Mouse (Mus musculus) G1E-ER4 (cell line): ENCODE results near the gene Kyat1. TPM values are rescaled to one million over a fixed set of nuclear protein-coding genes. Genes with fewer than 3 reads are reported as not detected.

ENCODE experiments used
- GATA1 ChIP-seq: IDR thresholded peaks from one replicate; pipeline ENCODE4 v1.8.0; 2012; ENCODE audit warnings: low read length, inconsistent platforms
- polyA plus RNA-seq: library from polyadenylated mRNA; stranded (reverse); fragments of >175 nt; gene quantifications from 2 replicates; pipeline ENCODE4 v1.2.3, GENCODE M21; 2012

Kyat1 gene
- 4.8 and 16.9 TPM in 2 replicates for polyA plus RNA-seq

DNA sequence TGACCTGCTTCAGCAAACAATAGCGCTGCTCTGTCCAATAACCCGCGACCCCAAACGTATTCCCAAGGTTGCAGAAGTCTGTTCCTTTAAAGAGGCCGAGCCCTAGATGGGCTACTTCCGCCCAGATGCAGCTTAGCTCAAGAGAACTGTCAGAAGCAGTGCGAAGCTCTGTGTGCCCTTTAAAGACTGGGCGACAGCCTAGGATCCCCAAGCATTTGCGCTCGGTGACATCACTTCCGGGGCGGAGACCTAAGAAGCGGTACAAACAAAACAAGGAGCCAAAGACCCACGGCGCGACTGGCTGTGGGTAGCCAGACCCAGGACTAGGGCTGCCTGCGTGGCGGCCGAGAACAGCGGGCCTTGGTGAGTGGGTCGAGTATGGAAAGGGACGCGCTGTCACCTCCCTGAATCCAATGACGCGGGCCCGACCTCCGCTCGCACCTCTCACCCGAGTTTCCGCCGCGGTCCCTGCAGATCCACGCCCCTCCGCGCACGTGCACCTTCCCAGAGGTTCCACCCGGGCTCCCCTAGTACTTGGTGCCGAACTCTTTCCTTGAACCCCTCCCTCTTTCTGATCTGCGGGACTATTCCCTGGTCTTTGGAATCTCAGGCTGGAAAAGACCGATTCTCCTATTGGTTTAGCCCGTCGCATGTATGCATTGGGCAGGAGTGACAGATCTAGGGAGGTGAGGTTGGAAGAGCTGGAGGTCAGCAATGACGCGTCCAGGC lies at the start of gene Kyat1:
TSS of gene Kyat1 (minus strand) at position 219 of the 729 bp plus-strand sequence.
- TF ChIP-seq GATA1 = no peak

DNA sequence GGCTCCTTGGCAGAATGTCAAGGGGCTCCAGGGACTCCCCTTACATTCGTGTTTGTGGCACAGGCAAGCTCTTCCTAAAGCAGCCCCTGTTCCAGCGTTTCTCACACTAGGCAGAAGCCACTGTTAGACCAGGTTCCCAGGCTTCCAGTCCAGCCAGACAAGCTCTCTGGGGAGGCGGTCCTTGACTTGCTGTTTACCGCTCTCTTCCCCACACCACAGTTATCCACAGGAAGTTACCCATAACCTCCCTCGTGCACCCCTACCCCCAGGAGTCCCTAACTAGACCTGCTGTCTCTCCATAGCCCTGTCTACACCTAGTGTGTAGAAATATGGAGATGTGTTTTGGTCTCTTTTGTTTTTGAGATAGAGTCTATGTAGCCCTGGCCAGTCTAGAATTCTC lies 48.2 kb upstream of the Kyat1 start:
- no peak for TF ChIP-seq GATA1

DNA sequence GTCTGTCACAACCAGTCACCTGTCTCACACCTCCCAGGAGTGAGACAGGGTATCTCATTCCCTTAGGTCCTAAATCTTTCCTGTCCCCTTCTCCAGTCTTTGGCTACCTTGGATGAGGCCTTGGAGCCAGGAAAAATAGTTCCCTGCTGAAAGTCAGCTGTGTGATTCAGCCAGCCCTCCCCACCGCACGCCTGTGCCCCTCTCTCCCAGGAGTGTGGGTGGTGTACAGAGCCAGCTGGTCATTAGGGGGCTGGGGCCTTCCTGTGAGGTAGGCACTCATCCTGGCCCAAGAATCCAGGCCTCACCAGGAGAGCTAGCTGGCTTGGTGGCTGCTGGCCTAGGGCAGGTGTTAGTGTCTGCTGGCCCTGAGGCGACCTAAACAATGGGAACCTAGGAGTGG lies 46.9 kb upstream of the Kyat1 start:
- no peak for TF ChIP-seq GATA1

DNA sequence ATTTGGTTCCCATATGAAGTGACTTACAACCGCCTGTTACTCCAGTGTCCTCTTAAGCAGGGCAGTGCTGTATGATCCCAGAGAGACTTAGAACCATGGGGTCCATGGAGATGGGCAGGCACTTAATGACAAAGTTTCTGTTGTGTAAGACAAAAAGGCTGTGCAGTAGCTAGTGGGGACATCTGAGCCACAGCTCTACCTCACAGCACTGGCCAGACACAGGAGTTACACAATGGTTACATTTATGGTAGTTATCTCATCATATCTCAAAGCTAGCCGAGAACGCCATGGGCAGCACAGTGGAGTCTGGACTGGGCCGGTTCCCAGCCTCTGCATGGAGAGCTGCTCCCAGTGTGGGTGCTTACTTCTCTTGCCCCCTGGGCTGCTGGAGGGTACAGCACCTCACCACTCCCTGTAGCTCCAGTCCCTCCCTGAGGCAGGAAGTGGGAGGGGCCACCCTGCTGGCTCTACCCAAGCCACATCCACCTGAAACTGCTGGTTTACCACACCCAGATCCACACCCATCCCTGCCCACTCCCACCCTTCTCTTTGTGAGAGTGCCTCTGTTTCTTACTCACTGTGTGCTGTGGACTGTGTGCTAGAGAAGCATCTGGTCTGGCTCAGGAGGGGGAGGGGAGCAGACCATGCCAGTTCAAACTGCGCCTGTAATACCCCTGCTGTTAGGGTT lies 45.9 kb upstream of the Kyat1 start:
- no peak for TF ChIP-seq GATA1

DNA sequence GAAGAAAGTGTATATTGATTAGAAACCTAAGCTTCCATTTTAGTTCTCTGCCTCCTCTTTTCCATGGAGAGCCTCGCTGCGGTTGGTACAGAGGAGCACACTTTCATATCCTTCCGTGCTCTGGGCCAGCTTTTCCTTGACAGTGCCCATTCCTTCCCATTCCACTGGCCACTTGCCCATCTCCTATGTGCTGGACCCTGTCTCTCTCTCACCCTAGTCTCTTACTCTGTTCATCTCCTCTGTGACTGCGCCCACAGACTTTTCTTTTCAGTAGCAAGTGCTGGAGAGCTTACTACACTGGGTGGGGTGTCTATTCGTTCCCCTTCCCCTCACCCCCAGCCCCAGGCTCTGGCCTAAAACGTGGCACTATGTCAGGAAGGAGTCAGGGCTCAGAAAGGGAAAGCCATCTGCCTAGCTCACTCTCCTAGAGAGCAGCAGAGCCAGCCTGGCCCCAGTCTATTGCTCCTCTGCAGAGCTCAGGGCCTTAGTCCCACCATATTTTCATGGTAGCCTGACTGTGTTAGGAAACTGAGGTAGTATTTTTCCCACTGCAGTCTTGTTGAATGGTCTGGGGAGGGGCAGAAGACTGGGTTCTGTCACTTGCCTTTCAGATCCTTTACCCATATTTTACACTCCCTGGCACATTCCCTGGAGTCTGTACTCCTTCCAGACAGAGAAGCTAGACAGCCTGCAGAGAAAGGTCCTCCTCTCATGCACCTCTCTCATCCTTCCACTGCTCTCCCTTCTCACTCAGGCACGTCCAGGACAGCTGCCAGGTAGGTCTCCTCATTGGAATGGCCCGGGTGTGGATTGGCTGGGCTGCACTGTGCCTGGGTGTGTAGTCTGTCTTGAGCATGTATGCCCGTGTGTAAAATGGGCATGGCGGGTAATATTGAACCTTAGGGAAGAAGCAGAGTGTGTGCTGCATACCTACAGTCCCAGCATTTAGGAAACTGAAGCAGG lies 44.8 kb upstream of the Kyat1 start:
- TF ChIP-seq GATA1 = no peak

DNA sequence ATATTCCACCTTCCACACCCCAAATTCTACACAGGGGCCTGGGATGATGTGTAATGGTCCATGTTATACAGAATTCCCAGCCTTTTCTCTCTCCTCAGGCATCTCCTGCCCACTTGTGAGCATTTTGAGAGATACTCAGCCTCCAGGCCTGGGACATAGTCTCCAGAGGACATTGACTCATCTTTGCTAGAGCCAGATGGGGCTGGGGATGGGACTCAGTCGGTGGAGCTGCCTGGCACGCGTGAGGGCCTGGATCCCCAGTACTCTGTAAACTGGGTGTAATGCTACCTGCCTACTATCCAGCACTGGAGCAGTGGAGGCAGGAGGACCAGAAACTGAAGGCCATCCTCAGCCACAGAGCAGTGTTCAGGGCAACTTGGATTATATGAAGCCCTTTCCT lies 43.5 kb upstream of the Kyat1 start:
- no peak for TF ChIP-seq GATA1

DNA sequence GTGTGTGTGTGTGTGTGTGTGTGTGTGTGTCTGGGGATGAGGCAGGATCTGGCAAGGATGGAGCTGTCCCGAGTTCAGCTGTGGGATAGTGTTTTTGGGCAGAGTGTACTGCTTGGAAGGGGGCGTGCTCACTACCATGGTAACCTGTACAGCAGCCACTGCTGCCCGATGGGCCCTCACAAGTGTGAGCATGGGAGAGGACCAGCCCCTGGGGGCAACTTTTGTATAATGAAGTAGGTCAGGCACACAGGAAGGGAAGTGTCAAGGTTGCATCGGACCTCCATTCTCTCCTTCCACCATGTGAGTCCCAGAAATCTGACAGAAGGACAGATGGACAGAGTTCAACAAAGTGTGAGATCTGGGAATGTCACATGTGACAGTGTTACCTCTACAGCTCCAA lies 42.0 kb upstream of the Kyat1 start:
- no peak for TF ChIP-seq GATA1

DNA sequence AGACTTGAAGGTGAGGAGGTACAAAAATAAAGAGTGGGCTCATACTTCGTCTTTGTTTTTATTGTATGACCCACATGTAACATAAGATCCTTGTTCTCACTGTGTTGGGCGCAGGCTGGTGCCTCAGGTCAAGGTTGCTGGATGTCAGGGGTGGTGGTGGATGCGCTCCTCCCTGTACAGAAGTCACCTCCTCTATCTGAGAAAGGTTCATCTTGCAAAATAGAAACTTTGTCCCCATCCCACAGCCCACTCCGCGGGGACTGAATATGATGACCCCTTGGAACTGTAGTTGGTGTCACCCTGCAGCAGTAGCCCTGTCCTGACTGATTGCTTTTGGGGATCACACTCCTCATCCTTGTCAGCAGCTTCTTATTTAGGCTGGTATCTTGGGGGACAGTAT lies 41.4 kb upstream of the Kyat1 start:
- no peak for TF ChIP-seq GATA1

DNA sequence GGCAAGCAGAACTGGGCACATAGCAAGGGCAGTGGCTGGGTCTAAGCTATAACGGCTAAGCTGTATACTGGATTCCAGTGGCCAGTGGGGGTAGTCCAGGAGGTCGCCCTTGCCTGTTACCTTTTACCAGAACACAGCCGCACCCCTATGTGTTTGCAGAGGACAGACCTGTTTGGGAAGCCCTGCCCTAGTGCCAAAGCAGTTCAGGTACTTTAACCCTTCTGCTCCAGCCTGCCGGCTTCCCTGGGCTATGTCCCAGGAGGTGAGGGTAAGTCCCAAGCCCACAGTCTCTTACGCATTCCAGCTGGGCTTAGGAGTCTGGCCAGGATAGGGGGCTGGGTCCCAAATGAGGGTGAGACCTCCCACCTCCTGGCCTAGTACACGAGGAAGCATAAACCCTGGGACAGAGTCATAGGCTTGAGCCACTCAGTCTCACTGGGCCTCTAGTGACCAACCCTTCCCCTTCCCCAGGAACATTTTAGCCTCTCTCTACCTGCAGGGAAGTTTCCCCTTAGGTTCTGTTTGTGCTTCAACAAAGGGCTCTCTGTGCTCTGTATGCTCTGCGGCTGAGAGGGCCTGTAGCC lies 39.0 kb upstream of the Kyat1 start:
- TF ChIP-seq GATA1 = no peak

DNA sequence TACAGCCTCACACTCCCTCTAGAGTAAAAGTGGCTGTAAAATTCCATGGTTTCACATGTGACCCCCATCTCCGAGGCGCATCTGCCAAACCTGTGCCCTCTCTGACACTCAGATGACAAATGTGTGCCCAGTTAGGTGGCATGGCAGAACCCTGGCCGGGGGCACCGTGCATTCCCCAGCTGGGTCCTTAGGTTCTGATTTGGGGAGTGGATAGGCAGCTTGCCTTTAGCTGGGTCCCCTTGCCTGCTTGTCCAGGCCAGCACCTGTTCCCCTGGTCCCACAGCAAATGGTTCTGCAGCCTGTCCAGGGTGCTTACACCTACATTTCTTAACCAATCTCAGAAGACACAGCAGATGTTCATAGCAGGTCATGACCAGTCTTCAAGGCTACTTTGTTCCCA lies 37.7 kb upstream of the Kyat1 start:
- no peak for TF ChIP-seq GATA1

DNA sequence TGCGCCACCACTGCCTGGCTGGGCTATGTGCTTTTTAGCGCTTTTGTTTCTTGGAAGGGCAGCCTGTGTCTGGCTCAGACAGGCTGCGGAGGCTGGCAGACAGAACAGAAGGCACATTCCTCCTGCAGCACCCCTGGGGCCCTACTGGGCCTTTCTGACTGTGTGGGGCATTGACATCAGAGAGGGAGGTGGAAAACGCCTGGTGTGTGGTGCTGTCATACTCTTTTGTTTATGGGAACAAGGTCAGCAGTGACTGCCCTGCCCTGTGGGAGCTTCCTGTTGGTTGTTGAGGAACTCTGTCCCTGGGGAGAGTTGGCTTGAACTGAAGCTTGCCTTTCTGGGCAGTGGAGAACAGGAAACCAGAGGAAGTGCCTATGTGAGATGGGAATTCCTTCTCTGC lies 36.9 kb upstream of the Kyat1 start:
- no peak for TF ChIP-seq GATA1

DNA sequence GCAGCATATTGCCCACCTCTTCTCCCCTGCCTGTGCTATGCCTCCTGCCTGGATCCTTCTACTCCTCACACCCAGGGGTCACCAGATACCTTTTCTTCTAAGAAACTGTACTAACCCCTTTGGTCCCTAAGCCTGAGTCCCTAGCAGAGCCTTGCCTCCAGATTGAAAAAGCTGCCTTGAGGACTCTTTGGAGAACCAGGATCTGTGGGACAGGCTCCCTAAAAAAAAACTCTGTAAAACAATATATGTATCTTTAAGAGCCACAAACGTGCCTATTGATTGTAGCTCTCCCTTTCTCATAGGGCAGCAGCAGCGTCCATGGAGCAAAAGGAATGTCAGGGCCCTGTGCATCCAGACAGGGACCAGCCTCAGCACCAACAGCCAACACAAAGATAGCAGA lies 34.6 kb upstream of the Kyat1 start, which contains the start of gene Gm28035:
TSS of gene Gm28035 (plus strand) at position 301 of the 400 bp plus-strand sequence.
- TF ChIP-seq GATA1 = no peak

DNA sequence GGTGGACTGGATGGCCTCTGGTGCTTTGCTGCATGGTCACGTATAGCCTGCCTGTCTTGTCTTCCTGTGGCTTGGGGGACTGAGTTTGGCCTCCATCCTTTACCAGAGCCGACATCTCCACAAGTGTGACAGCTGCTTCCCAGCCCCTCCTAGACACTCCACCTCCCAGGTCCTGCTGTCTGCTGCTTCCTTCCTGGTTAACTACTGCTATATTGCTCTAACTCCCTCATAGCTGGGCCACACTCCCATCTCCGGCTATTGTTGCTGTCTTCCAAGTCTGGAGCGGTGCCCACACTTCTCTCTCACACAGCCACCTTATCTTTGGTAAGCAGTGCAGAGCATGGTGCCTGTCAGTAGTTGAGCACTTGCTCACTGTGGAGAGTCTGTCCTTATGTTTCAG lies 34.1 kb upstream of the Kyat1 start:
- TF ChIP-seq GATA1 = no peak

DNA sequence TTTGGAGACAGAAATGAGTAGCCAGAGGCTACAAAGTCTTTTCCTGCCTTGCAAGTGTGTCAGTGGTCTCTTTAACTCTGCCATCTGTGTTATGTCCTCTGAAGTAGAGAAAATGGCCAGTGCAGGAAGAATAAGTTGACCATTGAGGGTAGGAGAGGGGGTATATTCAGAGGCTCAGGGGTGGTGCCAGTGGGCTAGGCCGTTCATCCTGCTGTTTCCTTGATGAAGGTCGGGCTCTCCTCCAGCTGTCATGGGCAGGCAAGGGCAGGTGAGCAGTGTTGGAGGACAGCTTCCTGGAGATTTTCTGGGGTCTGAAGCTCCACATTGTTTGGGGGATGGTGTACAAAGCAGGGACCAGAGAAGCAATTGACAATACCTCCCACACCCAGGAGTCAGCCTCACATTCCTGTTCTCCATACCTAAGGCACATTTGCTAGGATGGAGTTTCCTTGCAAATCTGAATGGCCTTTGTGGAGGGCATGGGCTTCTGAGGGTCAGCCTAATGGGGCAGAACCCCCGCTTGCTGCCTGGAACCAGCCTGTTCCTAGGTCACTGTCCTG lies 33.3 kb upstream of the Kyat1 start:
- no peak for TF ChIP-seq GATA1

DNA sequence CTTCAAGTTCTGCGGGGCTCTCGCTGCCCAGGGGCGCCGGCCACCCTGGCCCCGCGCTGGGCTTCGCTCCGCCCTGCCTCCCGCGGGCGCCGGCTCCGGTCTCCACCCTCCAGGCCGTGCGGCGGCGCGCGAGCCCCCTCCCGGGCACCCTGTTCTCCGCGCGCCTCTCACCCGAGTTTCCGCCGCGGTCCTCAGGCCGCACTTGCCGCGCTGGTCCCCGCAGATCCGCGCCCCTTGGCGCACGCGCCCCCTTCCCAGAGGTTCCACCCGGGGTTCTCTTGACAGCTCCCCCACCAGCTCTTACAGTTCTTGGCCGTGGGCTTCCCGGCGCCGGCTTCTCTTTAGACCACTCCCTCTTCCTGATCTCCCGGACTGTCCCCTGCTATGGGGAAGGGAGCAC lies 32.2 kb upstream of the Kyat1 start:
- TF ChIP-seq GATA1 = no peak

DNA sequence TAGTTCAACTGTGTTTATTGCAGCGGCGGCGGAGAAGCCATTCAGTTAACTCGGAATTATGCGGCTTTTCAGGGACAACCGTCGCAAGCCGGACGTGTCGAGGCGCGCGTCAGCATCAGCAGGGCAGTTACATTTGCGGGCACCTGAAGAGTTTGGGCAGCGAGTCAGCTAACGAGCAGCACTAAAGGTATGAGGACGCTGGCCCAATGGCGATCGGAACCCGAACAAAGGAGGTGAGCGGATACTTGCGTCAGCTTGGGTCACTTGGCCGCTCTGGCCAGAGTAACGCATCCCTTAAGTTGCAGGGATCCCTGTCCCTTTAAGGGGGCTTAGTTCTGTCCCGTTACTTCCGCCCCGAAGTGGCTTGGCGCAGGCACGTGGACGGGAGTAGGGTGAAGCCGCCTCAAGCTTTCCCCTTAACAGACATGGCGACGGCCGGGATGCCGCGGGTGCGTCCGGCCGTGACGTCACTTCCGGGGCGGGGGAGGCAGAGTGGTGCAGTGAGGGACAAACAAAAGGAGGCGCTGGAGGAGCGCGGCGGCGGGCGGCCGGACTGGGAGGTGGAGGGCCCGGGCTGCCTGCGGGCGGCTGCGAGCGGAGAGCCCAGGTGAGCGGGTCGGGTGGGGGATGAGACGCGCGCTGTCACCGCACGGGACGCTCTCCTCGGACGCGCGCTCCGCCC lies 31.7 kb upstream of the Kyat1 start, which contains the start of gene Lrrc8a:
TSS of gene Lrrc8a (plus strand) at position 517 of the 682 bp plus-strand sequence.
- TF ChIP-seq GATA1 = no peak
